Mouse (Mus musculus): ENCODE results near the gene Gpc2.
A peak's percentile ranks its signal among the peaks of the same experiment; 100 is the strongest.

The Gpc2 gene

GRCm38 (mm10) chr5:138262582-138263240, 17.1 kb downstream of the Gpc2 start:
- ATAC-seq (ENCODE audit: insufficient number of reproducible peaks, low FRiP score, low TSS enrichment), result no peak

- ATAC-seq (ENCODE audit: insufficient number of reproducible peaks, low FRiP score, low TSS enrichment), result no peak
Observed at GRCm38 (mm10) chr5:138262001-138262400, 17.8 kb downstream of the Gpc2 start.

- no peak for ATAC-seq (ENCODE audit: insufficient number of reproducible peaks, low FRiP score, low TSS enrichment)
Observed at GRCm38 (mm10) chr5:138260834-138261233, 19.0 kb downstream of the Gpc2 start.

- no peak for ATAC-seq (ENCODE audit: insufficient number of reproducible peaks, low FRiP score, low TSS enrichment)
Observed at GRCm38 (mm10) chr5:138260051-138260450, 19.8 kb downstream of the Gpc2 start.

GRCm38 (mm10) chr5:138258993-138259392, 20.8 kb downstream of the Gpc2 start:
- ATAC-seq (ENCODE audit: insufficient number of reproducible peaks, low FRiP score, low TSS enrichment), result no peak

- no peak for ATAC-seq (ENCODE audit: insufficient number of reproducible peaks, low FRiP score, low TSS enrichment)
Observed at GRCm38 (mm10) chr5:138258542-138258941, 21.3 kb downstream of the Gpc2 start.

GRCm38 (mm10) chr5:138258078-138258477, 21.7 kb downstream of the Gpc2 start:
- no peak for ATAC-seq (ENCODE audit: insufficient number of reproducible peaks, low FRiP score, low TSS enrichment)

GRCm38 (mm10) chr5:138257585-138257978, 22.2 kb downstream of the Gpc2 start:
- ATAC-seq (ENCODE audit: insufficient number of reproducible peaks, low FRiP score, low TSS enrichment), result no peak

- ATAC-seq (ENCODE audit: insufficient number of reproducible peaks, low FRiP score, low TSS enrichment), result no peak
Observed at GRCm38 (mm10) chr5:138256966-138257584, 22.7 kb downstream of the Gpc2 start.

- peak; percentile 19; the same call in 1 of the 2 replicates for ATAC-seq (ENCODE audit: insufficient number of reproducible peaks, low FRiP score, low TSS enrichment)
Observed at GRCm38 (mm10) chr5:138256094-138256467, 23.7 kb downstream of the Gpc2 start.

GRCm38 (mm10) chr5:138255353-138256093, 24.3 kb downstream of the Gpc2 start, which contains the start of gene Lamtor4:
Gene Lamtor4 (plus strand): TSS chr5:138255482.
- ATAC-seq (ENCODE audit: insufficient number of reproducible peaks, low FRiP score, low TSS enrichment), result peak; percentile 100

GRCm38 (mm10) chr5:138253061-138253460, 26.7 kb downstream of the Gpc2 start:
- no peak for ATAC-seq (ENCODE audit: insufficient number of reproducible peaks, low FRiP score, low TSS enrichment)

- ATAC-seq (ENCODE audit: insufficient number of reproducible peaks, low FRiP score, low TSS enrichment), result no peak
Observed at GRCm38 (mm10) chr5:138251144-138251543, 28.7 kb downstream of the Gpc2 start.

- no peak for ATAC-seq (ENCODE audit: insufficient number of reproducible peaks, low FRiP score, low TSS enrichment)
Observed at GRCm38 (mm10) chr5:138241511-138241910, 38.3 kb downstream of the Gpc2 start.

- ATAC-seq (ENCODE audit: insufficient number of reproducible peaks, low FRiP score, low TSS enrichment), result no peak
Observed at GRCm38 (mm10) chr5:138234224-138234623, 45.6 kb downstream of the Gpc2 start.

- ATAC-seq (ENCODE audit: insufficient number of reproducible peaks, low FRiP score, low TSS enrichment), result no peak
Observed at GRCm38 (mm10) chr5:138233778-138234177, 46.0 kb downstream of the Gpc2 start.

GRCm38 (mm10) chr5:138229511-138229910, 50.3 kb downstream of the Gpc2 start:
- no peak for ATAC-seq (ENCODE audit: insufficient number of reproducible peaks, low FRiP score, low TSS enrichment)

- no peak for ATAC-seq (ENCODE audit: insufficient number of reproducible peaks, low FRiP score, low TSS enrichment)
Observed at GRCm38 (mm10) chr5:138228026-138228425, 51.8 kb downstream of the Gpc2 start.

- ATAC-seq (ENCODE audit: insufficient number of reproducible peaks, low FRiP score, low TSS enrichment), result no peak
Observed at GRCm38 (mm10) chr5:138227367-138227766, 52.4 kb downstream of the Gpc2 start.

GRCm38 (mm10) chr5:138226491-138226890, 53.3 kb downstream of the Gpc2 start:
- no peak for ATAC-seq (ENCODE audit: insufficient number of reproducible peaks, low FRiP score, low TSS enrichment)

GRCm38 (mm10) chr5:138225700-138226099, 54.1 kb downstream of the Gpc2 start, which contains the start of gene Nxpe5:
Gene Nxpe5 (plus strand): TSS chr5:138225898.
- ATAC-seq (ENCODE audit: insufficient number of reproducible peaks, low FRiP score, low TSS enrichment), result no peak
